Mouse (Mus musculus): Measurements from ENCODE around the gene Fam104a. TPM values are rescaled to one million over a fixed set of nuclear protein-coding genes. Genes with fewer than 3 reads are reported as not detected.

The Fam104a gene
- polyA plus RNA-seq, 1 experiment from 2014 or later, result 36.2 TPM

DNA sequence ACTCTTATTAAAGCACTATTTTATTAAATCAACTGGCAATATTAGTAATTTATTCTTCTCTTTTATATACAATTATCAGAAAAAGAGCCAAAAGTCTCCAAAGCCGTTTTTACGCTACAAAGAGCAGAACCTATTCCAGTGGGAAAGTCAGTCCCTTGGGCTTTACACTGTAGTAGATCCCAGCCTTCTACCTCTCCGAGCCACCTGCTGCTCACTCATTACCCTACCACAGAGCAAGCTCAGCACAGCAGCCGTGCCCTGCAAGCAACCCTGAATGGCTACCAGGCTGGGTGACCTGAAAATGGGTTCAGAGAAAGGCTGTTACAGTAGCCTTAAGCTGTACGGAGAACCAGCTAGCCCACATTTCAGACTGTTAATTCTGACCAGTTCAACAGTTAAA is 9.4 kb downstream of the Fam104a start:
- ATAC-seq (ENCODE audit: insufficient read depth, low FRiP score), result no peak
- Histone ChIP-seq H3K9ac (ENCODE audit: low read length) (no peak overlapping the region), H3K4me2 (ENCODE audit: low read depth, low read length) (no peak overlapping the region), H3K27me3 (ENCODE audit: control insufficient read depth, insufficient read depth, low read length) (no peaks in the 10 kb centered on the region), H3K4me3 (replicated peaks; ENCODE audit: low read length) (no peak overlapping the region), H3K36me3 (ENCODE audit: control insufficient read depth, insufficient read depth, low read length) (peaks cover 10% of the 10 kb centered on the region; the same call in 1 of the 2 replicates), H3K4me1 (ENCODE audit: control insufficient read depth, insufficient read depth, low read length) (no peaks in the 10 kb centered on the region), H3K9me3 (replicated peaks; ENCODE audit: control insufficient read depth, low read length) (no peaks in the 10 kb centered on the region), H3K27ac (ENCODE audit: low read length) (no peak overlapping the region)
- 87% methylated on average over 5 of the region's 5 CpGs for WGBS

DNA sequence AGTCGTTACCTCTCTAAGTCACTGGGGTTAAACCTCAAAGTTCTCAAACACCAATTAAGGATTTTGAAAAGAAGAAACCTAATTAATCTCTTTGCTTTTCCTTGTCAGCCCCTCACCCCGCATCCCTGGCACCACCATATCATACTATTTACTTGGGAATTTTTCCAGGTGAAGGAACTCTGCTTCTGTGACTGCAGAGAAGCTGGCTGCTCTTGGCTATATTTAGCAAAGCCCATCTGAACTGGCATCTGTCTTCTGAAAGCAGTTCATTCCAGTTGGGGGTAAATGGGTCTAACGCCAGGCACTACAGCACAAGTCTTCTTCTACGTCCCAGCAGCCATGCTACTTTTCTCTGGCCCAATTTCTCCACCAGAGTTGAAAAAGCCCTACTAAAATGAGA is 10.3 kb downstream of the Fam104a start:
- Histone ChIP-seq H3K27ac (ENCODE audit: low read length) (0 out of 2 replicates have a peak overlapping the region, but pooled peaks have one; percentile 20), H3K27me3 (ENCODE audit: control insufficient read depth, insufficient read depth, low read length) (no peaks in the 10 kb centered on the region), H3K9ac (ENCODE audit: low read length) (no peak overlapping the region), H3K4me3 (replicated peaks; ENCODE audit: low read length) (no peak overlapping the region), H3K4me1 (ENCODE audit: control insufficient read depth, insufficient read depth, low read length) (0 out of 2 replicates have a peak, but pooled peaks cover 2% of the 10 kb centered on the region), H3K36me3 (ENCODE audit: control insufficient read depth, insufficient read depth, low read length) (peaks cover 10% of the 10 kb centered on the region; the same call in 1 of the 2 replicates), H3K4me2 (ENCODE audit: low read depth, low read length) (no peak overlapping the region), H3K9me3 (replicated peaks; ENCODE audit: control insufficient read depth, low read length) (no peaks in the 10 kb centered on the region)
- 82% methylated on average over 4 of the region's 4 CpGs for WGBS
- no peak for ATAC-seq (ENCODE audit: insufficient read depth, low FRiP score)

DNA sequence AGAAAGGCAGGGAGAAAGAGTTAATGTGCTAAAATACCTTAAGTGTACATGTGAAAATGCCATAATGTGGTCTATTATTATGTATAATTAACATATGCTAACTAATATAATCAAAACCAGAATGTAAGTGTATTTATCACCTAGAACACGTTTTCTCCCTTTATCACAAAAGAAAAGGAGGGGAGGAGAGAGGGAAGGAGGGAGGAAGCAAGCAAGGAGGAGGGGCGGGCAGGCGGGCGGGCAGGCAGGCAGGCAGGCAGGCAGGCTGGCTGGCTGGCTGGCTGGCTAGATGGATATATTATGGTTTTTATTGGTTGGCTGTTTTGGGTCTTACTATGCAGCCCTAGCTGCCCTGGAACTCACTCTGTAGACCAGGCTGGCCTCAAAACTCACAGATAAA is 14.2 kb downstream of the Fam104a start:
- no peak for ATAC-seq (ENCODE audit: insufficient read depth, low FRiP score)
- Histone ChIP-seq H3K27ac (ENCODE audit: low read length) (no peak overlapping the region), H3K4me2 (ENCODE audit: low read depth, low read length) (no peak overlapping the region), H3K9ac (ENCODE audit: low read length) (no peak overlapping the region), H3K27me3 (ENCODE audit: control insufficient read depth, insufficient read depth, low read length) (no peaks in the 10 kb centered on the region), H3K4me3 (replicated peaks; ENCODE audit: low read length) (no peak overlapping the region), H3K4me1 (ENCODE audit: control insufficient read depth, insufficient read depth, low read length) (peaks cover 21% of the 10 kb centered on the region), H3K36me3 (ENCODE audit: control insufficient read depth, insufficient read depth, low read length) (0 out of 2 replicates have a peak, but pooled peaks cover 4% of the 10 kb centered on the region), H3K9me3 (replicated peaks; ENCODE audit: control insufficient read depth, low read length) (no peaks in the 10 kb centered on the region)
- WGBS, result 74% methylated on average over 4 of the region's 4 CpGs

DNA sequence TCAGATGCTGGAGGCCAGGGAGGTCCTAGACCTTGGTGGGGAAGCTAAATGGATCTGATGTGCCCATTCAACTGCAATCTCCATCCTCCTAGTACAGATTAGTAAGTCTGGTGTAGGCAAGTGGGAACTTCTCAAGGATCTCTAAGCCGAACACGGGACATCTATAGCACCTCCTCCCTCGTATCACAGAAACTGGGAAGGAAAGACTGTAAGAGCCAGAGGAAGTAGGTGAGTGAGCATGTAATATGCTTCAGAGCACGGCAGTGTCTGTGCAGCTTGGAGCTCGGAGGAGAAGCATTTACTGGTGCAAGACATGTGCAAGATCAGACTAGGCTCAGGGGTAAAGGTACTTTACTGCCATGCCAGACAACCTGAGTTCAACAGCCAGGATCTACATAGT is 15.1 kb downstream of the Fam104a start:
- H3K9me3 ChIP-seq (replicated peaks; ENCODE audit: control insufficient read depth, low read length), result no peaks in the 10 kb centered on the region
- peaks cover 21% of the 10 kb centered on the region for H3K4me1 ChIP-seq (ENCODE audit: control insufficient read depth, insufficient read depth, low read length)
- H3K27ac ChIP-seq (ENCODE audit: low read length), result 0 out of 2 replicates have a peak overlapping the region, but pooled peaks have one; percentile 73
- no peak for ATAC-seq (ENCODE audit: insufficient read depth, low FRiP score)
- no peak overlapping the region for H3K4me2 ChIP-seq (ENCODE audit: low read depth, low read length)
- WGBS, result 89% methylated on average over 5 of the region's 5 CpGs
- no peak overlapping the region for H3K9ac ChIP-seq (ENCODE audit: low read length)
- no peaks in the 10 kb centered on the region for H3K27me3 ChIP-seq (ENCODE audit: control insufficient read depth, insufficient read depth, low read length)
- 0 out of 2 replicates have a peak, but pooled peaks cover 6% of the 10 kb centered on the region for H3K36me3 ChIP-seq (ENCODE audit: control insufficient read depth, insufficient read depth, low read length)
- H3K4me3 ChIP-seq (replicated peaks; ENCODE audit: low read length), result no peak overlapping the region

- peaks cover 21% of the 10 kb centered on the region for H3K4me1 ChIP-seq (ENCODE audit: control insufficient read depth, insufficient read depth, low read length)
- H3K4me2 ChIP-seq (ENCODE audit: low read depth, low read length), result no peak overlapping the region
- no peak overlapping the region for H3K9ac ChIP-seq (ENCODE audit: low read length)
- H3K4me3 ChIP-seq (replicated peaks; ENCODE audit: low read length), result no peak overlapping the region
- H3K27ac ChIP-seq (ENCODE audit: low read length), result peak overlapping the region; percentile 73
- H3K36me3 ChIP-seq (ENCODE audit: control insufficient read depth, insufficient read depth, low read length), result 0 out of 2 replicates have a peak, but pooled peaks cover 10% of the 10 kb centered on the region
- ATAC-seq (ENCODE audit: insufficient read depth, low FRiP score), result no peak
- 62% methylated on average over 4 of the region's 4 CpGs for WGBS
- no peaks in the 10 kb centered on the region for H3K9me3 ChIP-seq (replicated peaks; ENCODE audit: control insufficient read depth, low read length)
- H3K27me3 ChIP-seq (ENCODE audit: control insufficient read depth, insufficient read depth, low read length), result no peaks in the 10 kb centered on the region
These were observed 16.3 kb downstream of the Fam104a start for GRCm38 (mm10) chr11:113667704-113668103.

DNA sequence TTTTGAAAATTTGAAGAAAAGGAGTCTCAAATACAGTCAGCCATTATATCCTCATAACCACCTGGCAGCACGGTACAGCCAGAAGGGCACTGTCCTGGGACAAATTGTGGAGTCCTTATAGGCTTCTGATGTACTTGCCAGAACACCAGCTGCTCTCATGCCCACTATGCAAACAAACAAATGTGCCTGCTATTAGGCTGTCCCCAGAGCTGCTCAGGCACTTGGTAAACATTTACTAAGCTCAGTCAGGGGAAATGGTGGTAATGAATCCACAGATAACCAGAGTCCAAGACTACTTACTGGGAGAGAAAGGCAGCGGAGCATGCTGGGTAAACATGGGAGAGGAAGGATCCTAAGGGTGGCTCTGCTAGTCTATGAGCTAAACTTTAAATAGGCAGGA is 16.8 kb downstream of the Fam104a start:
- peak overlapping the region; percentile 73 for H3K27ac ChIP-seq (ENCODE audit: low read length)
- peaks cover 21% of the 10 kb centered on the region for H3K4me1 ChIP-seq (ENCODE audit: control insufficient read depth, insufficient read depth, low read length)
- no peak overlapping the region for H3K9ac ChIP-seq (ENCODE audit: low read length)
- 42% methylated on average over 2 of the region's 2 CpGs for WGBS
- H3K27me3 ChIP-seq (ENCODE audit: control insufficient read depth, insufficient read depth, low read length), result no peaks in the 10 kb centered on the region
- no peak overlapping the region for H3K4me3 ChIP-seq (replicated peaks; ENCODE audit: low read length)
- 0 out of 2 replicates have a peak, but pooled peaks cover 10% of the 10 kb centered on the region for H3K36me3 ChIP-seq (ENCODE audit: control insufficient read depth, insufficient read depth, low read length)
- peak; percentile 78 for ATAC-seq (ENCODE audit: insufficient read depth, low FRiP score)
- H3K9me3 ChIP-seq (replicated peaks; ENCODE audit: control insufficient read depth, low read length), result no peaks in the 10 kb centered on the region
- H3K4me2 ChIP-seq (ENCODE audit: low read depth, low read length), result no peak overlapping the region

DNA sequence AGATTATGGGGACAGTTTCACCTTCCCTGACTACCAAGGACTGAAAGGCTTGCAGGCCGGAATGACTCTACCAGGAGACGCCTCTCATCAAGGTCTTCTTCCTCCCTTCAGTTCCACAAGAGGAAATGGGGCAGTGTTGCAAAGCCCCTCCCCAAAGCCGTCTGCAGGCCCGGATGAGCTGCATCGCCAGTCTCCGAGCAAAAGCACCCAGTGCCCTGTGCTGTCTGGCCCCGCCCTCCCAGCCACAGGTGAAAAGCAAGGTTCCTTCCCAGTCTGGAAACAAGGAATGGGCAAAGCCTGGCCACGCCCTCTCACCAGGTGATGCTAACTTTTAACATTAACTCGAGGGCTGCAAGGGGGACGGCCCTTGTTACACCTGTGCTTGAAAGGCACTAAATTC is 17.3 kb downstream of the Fam104a start:
- Histone ChIP-seq H3K9me3 (replicated peaks; ENCODE audit: control insufficient read depth, low read length) (no peaks in the 10 kb centered on the region), H3K4me1 (ENCODE audit: control insufficient read depth, insufficient read depth, low read length) (peaks cover 21% of the 10 kb centered on the region), H3K4me2 (ENCODE audit: low read depth, low read length) (0 out of 2 replicates have a peak overlapping the region, but pooled peaks have one; percentile 11), H3K36me3 (ENCODE audit: control insufficient read depth, insufficient read depth, low read length) (peaks cover 15% of the 10 kb centered on the region; the same call in 1 of the 2 replicates), H3K4me3 (replicated peaks; ENCODE audit: low read length) (no peak overlapping the region), H3K9ac (ENCODE audit: low read length) (no peak overlapping the region), H3K27ac (ENCODE audit: low read length) (peak overlapping the region; percentile 73), H3K27me3 (ENCODE audit: control insufficient read depth, insufficient read depth, low read length) (no peaks in the 10 kb centered on the region)
- ATAC-seq (ENCODE audit: insufficient read depth, low FRiP score), result peak; percentile 59; the same call in 1 of the 2 replicates
- WGBS, result 42% methylated on average over 10 of the region's 10 CpGs

DNA sequence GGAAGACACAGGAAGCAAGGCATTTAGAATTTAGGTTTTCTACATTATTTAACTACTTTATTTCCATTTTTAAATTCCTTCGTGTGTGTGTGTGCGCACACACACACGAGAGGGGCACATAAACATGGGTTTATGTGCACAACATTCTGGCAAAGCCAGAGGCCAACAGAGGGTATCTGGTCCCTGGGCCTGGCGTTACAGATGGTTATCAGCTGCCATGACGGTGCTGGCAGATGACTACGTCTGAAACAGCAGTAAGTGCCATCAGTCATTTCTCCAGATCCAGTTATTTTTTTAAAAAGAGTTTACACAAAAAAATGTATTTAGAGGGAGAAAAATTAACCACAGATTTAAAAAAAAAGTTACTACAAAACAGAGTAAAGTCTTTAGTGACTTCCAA is 17.8 kb downstream of the Fam104a start:
- Histone ChIP-seq H3K27me3 (ENCODE audit: control insufficient read depth, insufficient read depth, low read length) (no peaks in the 10 kb centered on the region), H3K9ac (ENCODE audit: low read length) (no peak overlapping the region), H3K27ac (ENCODE audit: low read length) (peak overlapping the region; percentile 73; the same call in 1 of the 2 replicates), H3K9me3 (replicated peaks; ENCODE audit: control insufficient read depth, low read length) (no peaks in the 10 kb centered on the region), H3K4me2 (ENCODE audit: low read depth, low read length) (0 out of 2 replicates have a peak overlapping the region, but pooled peaks have one; percentile 11), H3K4me1 (ENCODE audit: control insufficient read depth, insufficient read depth, low read length) (peaks cover 21% of the 10 kb centered on the region), H3K36me3 (ENCODE audit: control insufficient read depth, insufficient read depth, low read length) (peaks cover 15% of the 10 kb centered on the region), H3K4me3 (replicated peaks; ENCODE audit: low read length) (no peak overlapping the region)
- 56% methylated on average over 6 of the region's 6 CpGs for WGBS
- ATAC-seq (ENCODE audit: insufficient read depth, low FRiP score), result no peak

DNA sequence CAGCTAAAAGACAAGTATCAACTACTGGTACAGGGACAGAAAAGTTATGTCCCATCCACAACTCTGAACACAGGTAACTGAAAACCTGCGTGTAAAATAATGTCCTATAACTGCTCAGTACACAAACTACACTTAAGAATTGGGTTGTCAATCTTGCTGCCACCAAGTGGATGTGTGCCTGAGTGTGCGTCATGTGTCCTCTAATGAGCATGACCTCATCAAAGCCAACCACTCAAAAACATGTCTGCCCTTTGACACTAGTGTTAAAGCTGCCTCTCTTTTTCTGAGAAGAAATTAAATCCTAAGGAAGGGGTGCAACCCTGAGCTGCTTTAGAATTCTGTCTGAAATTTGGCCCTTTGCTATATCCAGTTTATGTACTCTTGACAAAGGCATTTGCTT is 19.7 kb downstream of the Fam104a start:
- 76% methylated on average over 2 of the region's 2 CpGs for WGBS
- no peak overlapping the region for H3K4me3 ChIP-seq (replicated peaks; ENCODE audit: low read length)
- no peak for ATAC-seq (ENCODE audit: insufficient read depth, low FRiP score)

More for the DNA sequence above, 19.7 kb downstream of the Fam104a start:
- peaks cover 13% of the 10 kb centered on the region for H3K36me3 ChIP-seq (ENCODE audit: control insufficient read depth, insufficient read depth, low read length)
- no peak overlapping the region for H3K9ac ChIP-seq (ENCODE audit: low read length)
- no peak overlapping the region for H3K4me2 ChIP-seq (ENCODE audit: low read depth, low read length)
- H3K4me1 ChIP-seq (ENCODE audit: control insufficient read depth, insufficient read depth, low read length), result peaks cover 21% of the 10 kb centered on the region
- no peak overlapping the region for H3K27ac ChIP-seq (ENCODE audit: low read length)
- H3K27me3 ChIP-seq (ENCODE audit: control insufficient read depth, insufficient read depth, low read length), result no peaks in the 10 kb centered on the region
- no peaks in the 10 kb centered on the region for H3K9me3 ChIP-seq (replicated peaks; ENCODE audit: control insufficient read depth, low read length)
